Mouse (Mus musculus) kidney, embryonic 14.5 days (tissue): ENCODE measurements around the gene Clip2. TPM values are rescaled to one million over a fixed set of nuclear protein-coding genes. Genes with fewer than 3 reads are reported as not detected.

Experiments
- ATAC-seq: fragments of 200-750 bp; cut with Nextera tagmentation; 2 replicates; pipeline ENCODE4 v1.8.0; 2017; ENCODE audit warnings: moderate number of reproducible peaks, mild to moderate bottlenecking, moderate TSS enrichment, moderate library complexity; ENCODE audit not compliant: low FRiP score, low TSS enrichment
- H3K27ac ChIP-seq: fragments of 300-500 bp; sonication (generic); 2 replicates; pipeline ENCODE4 v1.5.1; 2014; ENCODE audit warnings: low read depth, mild to moderate bottlenecking, low read length, moderate library complexity, mixed read lengths
- H3K27me3 ChIP-seq: fragments of 300-500 bp; sonication (generic); 2 replicates; pipeline ENCODE4 v1.6.1; 2014; ENCODE audit warnings: mild to moderate bottlenecking, low read length; ENCODE audit not compliant: control insufficient read depth, insufficient read depth
- H3K36me3 ChIP-seq: fragments of 300-500 bp; sonication (generic); 2 replicates; pipeline ENCODE4 v1.6.1; 2014; ENCODE audit warnings: low read length, mixed read lengths; ENCODE audit not compliant: control insufficient read depth, insufficient read depth
- H3K4me1 ChIP-seq: fragments of 300-500 bp; sonication (generic); 2 replicates; pipeline ENCODE4 v1.6.1; 2014; ENCODE audit warnings: low read length, mixed read lengths; ENCODE audit not compliant: control insufficient read depth, insufficient read depth
- H3K4me2 ChIP-seq: fragments of 300-500 bp; sonication (generic); replicated peaks from 2 replicates; pipeline ENCODE4 v1.6.1; 2014; ENCODE audit warnings: low read depth, mild to moderate bottlenecking, low read length
- H3K4me3 ChIP-seq: fragments of 300-500 bp; sonication (generic); 2 replicates; pipeline ENCODE4 v1.5.1; 2014; ENCODE audit warnings: mild to moderate bottlenecking, low read length
- H3K9ac ChIP-seq: fragments of 300-500 bp; sonication (generic); 2 replicates; pipeline ENCODE4 v1.6.1; 2014; ENCODE audit warnings: low read depth, mild to moderate bottlenecking, low read length, moderate library complexity
- H3K9me3 ChIP-seq: fragments of 300-500 bp; sonication (generic); 2 replicates; pipeline ENCODE4 v1.6.1; 2016; ENCODE audit warnings: low read length; ENCODE audit not compliant: control insufficient read depth
- WGBS: fragments of 180-500 bp; shearing (Covaris S2); extraction: QIAGEN DNeasy Blood & Tissue Kit; methylation state at CpG from one replicate; pipeline ENCODE4 v1.1.7; 2014; 5-methylcytosine and 5-hydroxymethylcytosine counted together
- polyA plus RNA-seq: library from polyadenylated mRNA; unstranded; fragments of >200 nt; fragmentation: Nextera tagmentation; extraction: Ambion mirVana; gene quantifications from 2 replicates; pipeline ENCODE4 v1.2.1, GENCODE M21; 2014

Gene Clip2
- polyA plus RNA-seq, 1 experiment from 2014 or later: 4.4 TPM

DNA sequence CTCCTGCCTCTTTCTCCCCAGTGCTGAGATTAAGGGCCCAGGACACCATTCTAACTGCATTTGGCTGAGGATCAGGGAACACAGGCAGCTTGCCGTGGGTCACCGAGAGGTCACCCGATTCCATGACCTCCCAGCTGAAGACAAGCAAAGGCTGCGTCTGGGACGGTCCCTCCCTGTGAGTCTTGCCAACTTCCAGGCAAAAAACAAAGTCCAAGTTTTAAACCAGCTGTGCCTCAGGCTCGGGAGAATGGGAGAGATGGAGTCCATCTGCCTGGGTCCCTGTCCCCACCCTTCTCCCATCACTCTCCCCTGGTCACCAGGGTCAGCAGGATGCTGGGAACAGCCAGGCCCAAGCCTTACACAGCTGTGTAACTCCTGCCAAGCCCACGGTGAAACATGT, 10.6 kb downstream of the Clip2 start:
- Histone ChIP-seq H3K9me3 (no peaks in the 10 kb centered on the region), H3K36me3 (no peaks in the 10 kb centered on the region), H3K4me3 (no peak overlapping the region), H3K27ac (peak overlapping the region; percentile 37; the same call in 1 of the 2 replicates), H3K4me1 (peaks cover 30% of the 10 kb centered on the region; the same call in 1 of the 2 replicates), H3K27me3 (no peaks in the 10 kb centered on the region), H3K4me2 (no peak overlapping the region), H3K9ac (no peak overlapping the region)
- 27% methylated on average over 7 of the region's 7 CpGs for WGBS
- peak; percentile 50; the same call in 1 of the 2 replicates for ATAC-seq

DNA sequence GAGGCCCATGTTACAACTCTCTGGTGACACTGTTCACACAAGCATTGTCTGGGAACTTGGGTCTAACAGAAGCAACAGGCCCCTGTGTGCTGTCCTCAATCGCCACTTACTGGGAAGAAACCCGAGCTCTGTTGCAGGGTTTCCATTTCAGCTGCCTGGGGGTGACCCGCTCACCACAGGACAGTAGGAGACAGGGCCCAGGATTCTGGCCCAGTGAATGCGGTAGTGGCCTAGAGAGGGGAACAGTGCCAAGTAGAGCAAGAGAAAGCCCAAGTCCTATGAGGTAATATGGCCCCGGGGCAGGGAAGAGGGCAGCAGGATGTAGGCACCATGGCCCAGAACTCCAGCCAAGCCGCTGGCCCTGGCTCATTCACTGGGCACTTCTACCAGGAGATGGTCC, 11.4 kb downstream of the Clip2 start:
- Histone ChIP-seq H3K4me2 (no peak overlapping the region), H3K27ac (peak overlapping the region; percentile 85; the same call in 1 of the 2 replicates), H3K4me1 (peaks cover 30% of the 10 kb centered on the region; the same call in 1 of the 2 replicates), H3K9me3 (no peaks in the 10 kb centered on the region), H3K27me3 (no peaks in the 10 kb centered on the region), H3K36me3 (no peaks in the 10 kb centered on the region), H3K9ac (no peak overlapping the region), H3K4me3 (no peak overlapping the region)
- WGBS: 56% methylated on average over 6 of the region's 6 CpGs
- no peak for ATAC-seq

DNA sequence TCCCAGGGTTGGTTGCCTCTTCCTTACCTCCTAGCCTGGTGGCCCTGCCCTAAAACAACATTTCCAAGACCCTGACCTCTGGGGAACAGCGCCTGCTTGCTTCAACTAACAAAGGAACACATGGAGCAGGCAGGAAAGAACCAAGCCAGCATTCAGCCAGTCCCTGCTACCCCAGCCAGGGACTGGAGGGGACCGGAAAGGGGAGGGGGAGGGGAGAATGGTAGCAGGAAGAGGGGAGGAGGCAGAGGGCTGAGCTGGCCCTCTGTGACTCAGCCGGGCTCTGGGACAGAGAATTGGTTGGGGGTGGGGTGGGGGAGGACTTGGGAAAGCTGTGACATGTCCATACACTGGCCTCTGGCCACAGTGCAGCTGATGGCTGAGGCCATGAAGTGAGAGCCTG, 12.3 kb downstream of the Clip2 start:
- Histone ChIP-seq H3K4me3 (no peak overlapping the region), H3K9ac (no peak overlapping the region)

DNA sequence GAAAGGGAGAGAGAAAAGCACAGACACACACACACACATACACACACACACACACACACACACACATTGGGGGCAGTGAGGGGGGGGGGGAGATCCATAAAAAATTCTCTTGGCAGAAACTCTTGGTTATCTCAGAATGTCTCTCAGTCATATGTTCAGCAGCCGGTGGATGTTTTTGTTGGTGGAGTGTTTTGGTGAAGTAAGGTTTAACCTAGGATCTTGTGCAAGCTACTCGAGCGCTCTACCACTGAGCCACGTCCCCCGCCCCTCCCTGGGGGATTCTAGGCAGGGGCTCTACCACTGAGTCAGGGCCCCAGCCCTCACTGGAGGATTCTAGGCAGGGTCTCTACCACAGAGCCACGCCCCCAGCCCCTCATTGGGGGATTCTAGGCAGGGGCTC, 16.2 kb downstream of the Clip2 start:
- H3K9ac ChIP-seq: no peak overlapping the region
- H3K27me3 ChIP-seq: no peaks in the 10 kb centered on the region
- no peak overlapping the region for H3K27ac ChIP-seq
- no peak overlapping the region for H3K4me3 ChIP-seq
- no peak overlapping the region for H3K4me2 ChIP-seq
- H3K9me3 ChIP-seq: no peaks in the 10 kb centered on the region
- H3K36me3 ChIP-seq: peaks cover 26% of the 10 kb centered on the region
- 90% methylated on average over 6 of the region's 6 CpGs for WGBS
- no peak for ATAC-seq
- H3K4me1 ChIP-seq: peaks cover 16% of the 10 kb centered on the region; the same call in 1 of the 2 replicates

More for the DNA sequence above, 12.3 kb downstream of the Clip2 start:
- no peak overlapping the region for H3K4me2 ChIP-seq
- peak overlapping the region; percentile 85 for H3K27ac ChIP-seq
- H3K9me3 ChIP-seq: no peaks in the 10 kb centered on the region
- ATAC-seq: peak; percentile 89
- no peaks in the 10 kb centered on the region for H3K27me3 ChIP-seq
- H3K36me3 ChIP-seq: peaks cover 5% of the 10 kb centered on the region
- WGBS: 3% methylated on average over 3 of the region's 3 CpGs
- H3K4me1 ChIP-seq: peaks cover 30% of the 10 kb centered on the region; the same call in 1 of the 2 replicates

DNA sequence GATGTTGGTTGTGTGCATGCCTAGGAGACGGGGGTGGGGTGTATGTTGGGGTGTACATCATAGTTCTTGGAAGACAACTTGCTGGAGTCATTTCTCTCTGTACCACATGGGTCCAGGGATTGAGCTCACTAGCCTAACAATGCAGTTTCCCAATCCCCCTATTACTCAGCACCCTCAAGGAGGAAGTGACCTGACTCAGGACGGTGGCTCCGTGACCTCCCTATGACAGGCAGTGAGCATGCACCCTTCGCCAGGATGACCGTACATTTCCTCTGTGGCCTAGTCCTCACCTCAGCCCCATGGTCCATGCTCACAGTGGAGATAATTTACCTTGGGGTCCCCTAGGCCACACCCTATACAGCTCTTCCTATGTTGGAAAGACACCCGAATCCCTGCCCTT, 19.8 kb downstream of the Clip2 start:
- H3K4me3 ChIP-seq: no peak overlapping the region
- H3K36me3 ChIP-seq: peaks cover 26% of the 10 kb centered on the region
- H3K4me2 ChIP-seq: no peak overlapping the region
- no peaks in the 10 kb centered on the region for H3K9me3 ChIP-seq
- 0 out of 2 replicates have a peak, but pooled peaks cover 6% of the 10 kb centered on the region for H3K4me1 ChIP-seq
- 97% methylated on average over 6 of the region's 6 CpGs for WGBS
- ATAC-seq: no peak
- no peak overlapping the region for H3K9ac ChIP-seq
- no peak overlapping the region for H3K27ac ChIP-seq
- no peaks in the 10 kb centered on the region for H3K27me3 ChIP-seq

DNA sequence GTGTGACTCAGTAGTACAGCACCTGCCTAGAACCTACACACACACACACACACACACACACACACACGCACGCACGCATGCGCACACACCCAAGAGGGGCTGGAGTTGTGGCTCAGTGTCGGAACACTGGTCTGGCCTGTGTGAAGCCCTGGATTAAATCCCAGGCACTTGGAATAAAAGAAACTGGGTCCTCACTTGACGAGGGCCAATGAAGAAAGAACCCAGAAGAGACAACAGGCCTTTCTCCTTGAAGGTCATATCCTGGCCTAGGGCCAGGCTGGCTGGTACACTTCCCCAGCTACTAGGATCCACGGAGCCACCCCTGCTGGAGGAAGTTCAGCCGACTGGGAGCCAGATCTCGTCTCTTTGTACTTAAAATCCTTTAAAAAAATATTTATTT, 20.6 kb downstream of the Clip2 start:
- Histone ChIP-seq H3K36me3 (peaks cover 26% of the 10 kb centered on the region), H3K9ac (no peak overlapping the region), H3K9me3 (no peaks in the 10 kb centered on the region), H3K4me3 (no peak overlapping the region), H3K4me1 (0 out of 2 replicates have a peak, but pooled peaks cover 6% of the 10 kb centered on the region), H3K27me3 (no peaks in the 10 kb centered on the region), H3K4me2 (no peak overlapping the region), H3K27ac (no peak overlapping the region)
- no peak for ATAC-seq
- WGBS: 91% methylated on average over 9 of the region's 9 CpGs

DNA sequence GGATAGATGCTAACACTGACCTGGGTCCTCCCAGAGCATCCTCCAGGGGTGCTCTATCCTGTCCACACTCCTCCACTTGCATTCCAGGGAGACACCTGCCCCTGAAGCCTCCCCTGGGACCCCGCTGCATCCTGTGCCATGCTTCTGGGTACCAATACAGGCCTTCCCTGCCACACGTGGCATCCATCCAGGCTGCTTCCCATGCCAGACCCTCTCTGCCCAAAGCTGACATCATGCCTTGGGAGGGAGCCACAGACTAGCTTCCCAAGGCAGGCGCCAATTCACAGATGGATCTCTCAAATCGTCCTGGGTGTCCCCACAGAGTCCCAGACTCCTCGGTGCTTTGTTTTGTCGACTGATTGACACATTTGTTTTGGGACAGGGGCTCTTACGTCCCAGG, 21.4 kb downstream of the Clip2 start:
- no peak overlapping the region for H3K9ac ChIP-seq
- H3K4me3 ChIP-seq: no peak overlapping the region
- H3K4me2 ChIP-seq: no peak overlapping the region
- no peaks in the 10 kb centered on the region for H3K27me3 ChIP-seq
- WGBS: 76% methylated on average over 7 of the region's 7 CpGs
- peaks cover 26% of the 10 kb centered on the region for H3K36me3 ChIP-seq
- H3K9me3 ChIP-seq: no peaks in the 10 kb centered on the region
- H3K4me1 ChIP-seq: 0 out of 2 replicates have a peak, but pooled peaks cover 6% of the 10 kb centered on the region
- ATAC-seq: no peak
- H3K27ac ChIP-seq: no peak overlapping the region

DNA sequence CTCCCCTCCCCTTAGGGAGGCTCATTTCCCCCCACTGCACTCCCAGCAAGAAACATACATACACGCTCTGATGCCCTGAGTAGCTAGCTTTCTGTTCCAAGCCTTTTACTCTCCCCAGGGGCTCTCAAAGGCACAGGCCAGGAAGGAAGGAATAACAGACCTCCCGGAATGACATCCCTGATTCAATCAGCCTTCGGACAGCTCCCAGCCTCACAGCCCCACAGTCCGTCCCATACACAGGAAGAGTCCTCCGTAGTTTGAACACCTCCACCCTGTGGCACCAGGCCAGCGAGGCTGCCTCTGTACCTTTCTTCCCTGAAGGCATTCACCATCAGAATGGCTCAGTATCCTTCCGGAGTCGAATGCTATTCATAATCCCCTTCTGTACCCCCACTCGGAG, 23.7 kb downstream of the Clip2 start:
- peaks cover 7% of the 10 kb centered on the region; the same call in 1 of the 2 replicates for H3K36me3 ChIP-seq
- WGBS: 44% methylated on average over 9 of the region's 9 CpGs

DNA sequence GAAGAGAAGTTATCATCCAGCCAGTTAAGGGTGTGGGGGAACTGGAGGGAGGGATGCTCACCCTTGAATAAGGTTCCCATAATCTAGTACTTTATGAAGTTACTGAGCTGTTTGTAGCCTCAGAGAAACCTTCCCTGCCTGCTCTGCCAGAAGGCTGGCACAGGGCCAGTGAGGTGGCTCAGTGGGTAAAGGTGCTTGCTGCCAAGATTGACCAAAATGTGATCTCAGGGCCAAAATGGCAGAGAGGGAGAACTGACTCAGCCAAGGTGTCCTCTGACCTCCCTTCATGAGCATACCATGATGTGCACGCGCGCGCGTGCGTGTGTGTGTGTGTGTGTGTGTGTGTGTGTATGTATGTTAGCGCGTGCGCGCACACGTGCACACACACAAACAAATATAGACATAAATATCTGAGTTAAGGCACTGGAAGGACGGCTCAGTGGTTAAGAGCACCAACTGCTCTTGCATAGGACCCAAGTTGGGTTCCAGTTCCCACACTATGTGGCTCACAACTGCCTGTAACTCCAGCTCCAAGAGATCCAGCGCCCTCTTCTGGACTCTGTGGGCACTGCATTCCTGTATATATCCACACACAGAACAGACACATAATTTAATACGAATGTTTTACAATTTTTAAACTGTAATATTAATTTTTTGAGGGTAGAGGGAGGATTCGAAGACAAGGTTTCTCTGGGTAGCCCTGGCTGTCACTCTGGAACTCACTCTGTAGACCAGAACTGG, 26.1 kb downstream of the Clip2 start:
- H3K9me3 ChIP-seq: no peaks in the 10 kb centered on the region
- H3K4me1 ChIP-seq: 0 out of 2 replicates have a peak, but pooled peaks cover 6% of the 10 kb centered on the region
- H3K27ac ChIP-seq: no peak overlapping the region
- no peaks in the 10 kb centered on the region for H3K27me3 ChIP-seq
- no peak overlapping the region for H3K4me2 ChIP-seq
- H3K4me3 ChIP-seq: no peak overlapping the region
- H3K9ac ChIP-seq: no peak overlapping the region
- peaks cover 3% of the 10 kb centered on the region for H3K36me3 ChIP-seq
- no peak for ATAC-seq
- WGBS: 90% methylated on average over 15 of the region's 15 CpGs

More for the DNA sequence above, 23.7 kb downstream of the Clip2 start:
- 0 out of 2 replicates have a peak, but pooled peaks cover 6% of the 10 kb centered on the region for H3K4me1 ChIP-seq
- no peak overlapping the region for H3K4me3 ChIP-seq
- H3K9ac ChIP-seq: no peak overlapping the region
- H3K4me2 ChIP-seq: no peak overlapping the region
- H3K9me3 ChIP-seq: no peaks in the 10 kb centered on the region
- no peak overlapping the region for H3K27ac ChIP-seq
- ATAC-seq: no peak
- H3K27me3 ChIP-seq: no peaks in the 10 kb centered on the region
